Mouse (Mus musculus) testis, postnatal 10 days (tissue): ENCODE measurements around the gene Arl15.

ENCODE experiments used
- DNase-seq: peaks from one replicate; pipeline ENCODE4 v3.0.0; 2021; ENCODE audit warnings: low spot score

Arl15 gene

DNA sequence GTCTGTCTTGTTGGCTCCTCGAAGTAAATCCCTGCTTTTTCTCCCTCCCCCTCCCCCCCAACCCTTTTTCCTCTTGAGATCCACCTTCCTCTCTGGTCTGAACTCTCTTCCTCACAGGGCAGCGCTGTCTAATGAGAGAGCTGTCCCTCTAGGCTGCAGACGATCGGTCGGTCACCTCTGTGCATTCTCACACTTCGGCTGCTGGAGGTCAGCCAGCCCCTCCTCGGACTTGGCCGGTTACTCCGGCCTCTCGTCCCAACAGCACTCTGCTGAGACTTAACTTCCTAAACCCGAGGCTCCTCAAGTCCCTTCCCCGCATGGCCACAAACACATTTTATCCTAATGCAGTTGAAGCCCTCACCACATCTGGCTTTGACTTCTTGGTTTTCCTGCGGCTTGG lies 77.5 kb downstream of the Arl15 start:
- DNase-seq: peak; percentile 71

DNA sequence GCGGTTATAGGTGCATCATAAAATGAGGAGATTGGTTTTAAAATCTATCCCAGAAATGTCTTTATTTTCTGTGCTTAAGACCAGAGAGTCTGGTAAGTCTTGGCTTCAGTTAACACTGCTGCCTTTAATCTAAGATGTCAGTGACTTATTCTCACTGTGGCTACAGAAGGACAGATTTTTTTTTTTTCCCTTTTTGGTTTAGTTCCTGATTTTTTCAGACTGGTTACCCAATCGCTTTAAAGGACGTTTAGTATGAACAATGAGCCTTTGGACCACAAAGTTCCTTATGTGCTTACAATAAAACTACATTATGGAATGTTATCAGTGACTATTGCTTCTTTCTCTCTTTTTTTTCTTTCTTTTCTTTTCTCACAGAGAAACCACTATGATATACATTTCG lies 81.4 kb downstream of the Arl15 start:
- DNase-seq: no peak

DNA sequence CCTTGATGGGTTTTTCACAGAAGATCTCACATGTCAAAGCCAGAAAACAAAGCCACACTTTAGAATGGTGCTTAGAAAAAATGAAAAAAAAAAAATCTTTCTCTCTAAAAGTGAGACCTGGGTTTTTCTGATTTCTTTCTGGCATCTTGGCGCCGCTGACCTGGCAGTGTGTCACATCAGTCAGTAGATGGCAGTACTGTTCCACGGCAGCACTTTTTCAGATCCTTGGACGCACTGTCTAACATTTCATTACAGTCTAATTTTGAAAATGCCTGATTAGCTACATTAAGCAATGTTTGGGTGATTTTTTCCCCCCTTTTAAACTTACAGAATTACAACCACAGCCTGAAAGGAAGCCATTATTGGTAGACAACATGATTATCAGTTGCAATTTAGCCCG lies 83.1 kb downstream of the Arl15 start:
- DNase-seq: peak; percentile 73

DNA sequence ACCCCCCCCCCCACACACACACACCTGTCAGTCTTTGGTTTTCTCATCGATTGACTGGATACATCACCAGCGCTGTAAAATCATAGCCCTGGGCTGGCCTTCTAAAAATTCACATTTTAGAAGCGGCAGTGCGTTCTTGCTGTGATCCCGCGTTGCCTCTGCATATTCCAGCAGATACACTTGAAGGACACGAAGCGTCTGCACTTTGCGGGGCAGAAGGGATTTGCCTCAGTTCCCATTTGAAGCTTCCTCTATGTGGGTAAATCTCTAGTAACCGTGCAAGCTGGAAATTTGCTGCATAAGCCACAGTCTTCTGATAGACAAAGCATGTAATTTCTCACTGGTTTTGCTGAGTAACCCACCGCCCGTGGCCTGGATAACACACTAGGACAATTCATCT lies 84.3 kb downstream of the Arl15 start:
- DNase-seq: no peak

DNA sequence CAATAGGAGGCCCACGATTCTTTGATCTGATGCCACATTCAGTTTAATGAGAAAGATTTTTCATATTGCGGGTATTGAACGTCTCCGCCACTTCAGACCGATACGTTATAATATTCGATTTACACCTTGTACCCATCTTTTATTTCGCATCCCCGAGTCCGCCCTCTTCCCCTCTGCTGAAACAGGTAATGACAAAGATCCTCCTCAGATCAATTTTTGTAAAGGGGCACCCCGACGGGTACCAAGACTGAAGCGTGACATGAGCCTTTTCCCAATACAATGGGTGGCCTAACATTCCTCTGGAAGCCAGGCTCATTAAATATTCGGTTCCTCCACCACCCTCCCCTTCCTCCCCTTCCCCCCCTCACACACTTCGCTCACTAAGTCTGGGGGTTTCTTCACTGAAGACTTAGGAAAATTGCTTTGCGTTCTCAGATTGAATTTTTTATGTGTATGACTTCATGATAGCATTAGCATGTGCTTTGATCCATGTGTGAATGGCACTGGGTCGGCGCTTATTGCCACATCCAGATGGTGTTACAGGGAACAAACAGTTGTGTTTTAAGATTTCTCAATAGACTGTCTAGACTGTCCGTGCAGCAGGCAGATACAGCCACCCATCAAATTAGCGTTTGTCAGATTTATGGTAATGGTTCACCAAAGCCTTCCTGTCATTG lies 85.5 kb downstream of the Arl15 start:
- no peak for DNase-seq

DNA sequence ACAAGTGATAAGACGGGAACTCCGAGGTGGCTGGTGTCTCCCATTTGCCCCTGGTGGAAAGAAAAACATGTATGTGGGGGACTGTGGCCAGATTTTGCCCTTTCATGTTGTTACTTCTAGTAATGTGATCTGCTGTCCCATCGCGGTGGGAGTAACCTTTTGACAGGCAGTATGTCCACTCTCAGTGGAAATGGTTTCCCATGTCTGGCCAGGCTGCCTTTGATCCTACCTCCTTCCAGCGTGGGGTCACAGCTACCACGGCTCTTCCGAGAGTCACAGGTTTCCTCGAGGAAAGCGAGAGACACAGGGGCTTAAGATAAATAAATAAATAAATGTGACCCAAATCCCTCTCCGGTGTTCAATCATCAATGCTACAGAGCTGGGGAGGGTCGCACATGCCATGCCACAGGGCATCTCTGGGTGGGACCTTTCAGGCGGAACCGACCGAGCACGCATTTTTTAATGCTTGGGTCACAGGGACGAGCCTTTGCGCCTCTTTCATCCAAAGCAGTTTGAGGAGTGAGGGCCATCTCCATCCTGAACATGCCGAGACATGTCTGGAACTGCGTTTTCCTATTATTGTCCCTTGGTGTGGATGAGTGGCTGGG lies 86.4 kb downstream of the Arl15 start:
- no peak for DNase-seq

DNA sequence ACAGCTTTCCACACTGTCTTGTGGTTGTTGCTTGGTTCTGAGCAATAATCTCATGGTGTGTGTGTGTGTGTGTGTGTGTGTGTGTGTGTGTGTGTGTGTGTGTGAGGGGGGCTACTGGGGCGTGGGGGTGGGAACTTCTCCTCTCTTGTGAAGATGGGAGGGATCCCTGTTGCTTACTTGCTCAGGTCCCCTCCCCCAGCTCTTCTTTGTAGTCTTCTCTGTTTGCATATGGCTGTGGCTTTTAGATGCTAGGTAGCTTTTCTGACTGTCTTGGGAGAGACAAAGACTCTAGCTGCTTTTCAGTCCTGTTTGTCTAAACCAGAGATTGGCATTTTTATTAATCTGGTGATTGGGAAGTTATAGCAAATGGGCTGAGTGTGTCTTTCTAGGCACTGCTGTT lies 88.7 kb downstream of the Arl15 start:
- DNase-seq: no peak

DNA sequence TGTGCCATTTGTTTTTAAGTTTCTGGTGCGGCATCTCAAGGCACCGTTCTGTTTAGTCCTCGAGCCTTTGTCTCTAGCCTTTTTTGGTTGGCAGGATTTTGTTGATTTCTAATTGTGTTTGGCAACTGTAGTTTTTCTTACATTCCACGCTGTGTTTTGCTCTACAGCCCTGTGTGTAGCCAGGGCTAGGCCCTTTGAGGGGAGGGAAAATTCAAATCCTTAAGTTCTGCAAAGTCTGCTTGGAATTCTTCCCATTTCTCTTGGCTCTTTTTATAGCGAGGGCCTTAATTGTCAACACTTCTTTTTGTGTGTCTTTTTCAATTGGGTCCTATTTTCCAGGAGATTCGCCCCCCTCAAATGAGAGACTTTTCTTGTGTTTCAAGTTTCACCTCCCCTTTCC lies 92.8 kb downstream of the Arl15 start:
- no peak for DNase-seq

DNA sequence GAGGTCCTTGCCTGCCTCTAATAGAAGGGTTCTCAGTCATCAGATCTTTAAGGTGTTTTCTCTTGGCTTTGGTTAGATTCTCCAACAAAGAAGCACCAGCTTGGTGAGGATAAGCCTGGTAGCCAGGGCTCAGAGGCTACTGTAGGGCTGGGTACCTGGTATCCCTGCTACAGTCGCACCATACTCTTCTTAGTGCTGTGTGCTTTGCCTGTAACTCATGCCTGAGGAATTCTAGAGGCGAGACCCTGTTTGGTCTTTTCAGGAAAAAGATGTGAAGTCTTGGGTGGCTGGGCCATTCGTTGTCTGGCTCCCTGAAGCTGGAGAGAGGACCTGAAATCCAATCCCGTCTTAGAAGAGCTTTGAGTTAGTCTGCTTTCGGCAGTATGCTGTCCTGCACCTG lies 93.8 kb downstream of the Arl15 start:
- DNase-seq: no peak

DNA sequence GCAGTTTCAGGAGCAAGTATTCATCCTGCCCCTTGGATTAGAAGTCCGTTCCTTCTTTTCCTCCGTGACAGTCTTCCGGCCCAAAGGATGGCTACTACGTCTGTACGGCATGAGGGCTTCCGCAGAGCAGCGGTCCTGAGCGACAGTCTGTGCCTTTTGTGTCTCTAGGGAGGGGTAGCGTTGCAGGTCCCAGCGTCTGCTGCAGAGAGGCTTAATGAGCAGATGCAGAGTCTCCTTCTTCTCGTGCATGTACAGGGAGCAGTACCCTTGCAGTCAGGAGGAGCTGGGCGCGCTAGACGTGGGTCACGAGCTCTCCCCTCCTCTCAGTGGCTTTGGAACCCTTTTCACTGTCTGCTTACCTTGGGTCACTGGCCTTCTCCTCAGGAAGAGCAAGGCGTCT lies 94.4 kb downstream of the Arl15 start:
- no peak for DNase-seq

DNA sequence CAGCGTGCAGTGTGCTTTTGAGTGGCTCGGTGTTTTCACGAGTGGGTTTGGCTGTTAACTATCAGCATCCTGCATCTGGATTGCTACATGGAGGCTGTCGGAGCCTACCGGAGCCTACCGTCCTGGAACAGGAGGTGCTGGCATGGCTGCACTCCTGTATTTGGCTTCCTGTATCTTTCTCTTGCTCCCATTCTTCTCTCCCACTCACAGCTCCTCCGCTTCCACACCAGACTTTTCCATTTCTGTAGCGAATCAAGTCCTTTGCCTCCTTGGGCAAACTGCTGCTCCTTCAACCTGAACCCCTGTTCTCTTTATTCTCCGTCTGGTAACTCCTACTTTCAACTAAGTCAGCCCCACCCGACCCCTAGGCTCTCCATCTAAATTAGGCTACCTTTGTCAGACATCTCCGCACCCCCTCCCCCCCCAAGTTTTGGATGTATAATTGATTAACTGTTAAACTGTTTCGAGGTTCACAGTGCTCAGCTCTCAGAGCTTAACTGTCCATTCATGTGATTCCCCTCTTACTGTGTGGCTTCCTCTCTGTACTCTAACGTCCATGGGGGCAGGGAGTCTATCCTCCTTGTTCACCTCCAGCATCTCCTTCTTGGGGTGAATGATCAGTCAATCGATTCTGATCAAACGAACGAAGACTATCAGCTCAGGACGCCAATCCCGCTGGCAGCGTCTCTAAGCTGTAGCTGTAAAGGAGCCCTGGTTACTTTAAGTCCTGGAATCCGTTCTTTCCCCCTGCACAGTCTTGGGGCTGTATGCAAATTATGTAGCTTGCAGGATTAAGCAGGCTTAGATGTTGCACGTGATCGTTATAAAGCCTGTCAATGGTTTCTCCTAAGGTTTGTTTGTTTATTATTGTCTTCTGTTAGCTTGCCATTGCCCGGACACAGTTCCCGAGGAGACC lies 95.1 kb downstream of the Arl15 start:
- DNase-seq: no peak

DNA sequence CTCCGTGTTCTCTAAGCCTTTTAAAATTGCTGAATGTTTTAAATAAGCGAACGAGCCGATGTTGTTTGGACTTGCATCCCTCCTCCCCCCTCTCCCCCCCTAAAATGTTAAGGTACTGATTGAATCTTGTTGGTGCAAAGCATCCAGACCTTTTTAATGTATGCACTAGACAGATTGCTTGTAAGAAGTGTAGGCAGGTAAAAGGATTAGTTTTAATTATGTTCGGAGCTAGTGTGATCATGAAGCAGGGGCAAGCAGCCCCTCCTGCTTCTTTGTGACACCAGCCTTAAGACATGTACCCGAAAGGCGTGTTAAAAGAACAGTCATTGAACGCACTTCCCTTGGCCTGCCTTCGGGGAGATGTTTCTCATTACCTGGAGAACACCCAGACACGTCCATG lies 102.4 kb downstream of the Arl15 start:
- no peak for DNase-seq

DNA sequence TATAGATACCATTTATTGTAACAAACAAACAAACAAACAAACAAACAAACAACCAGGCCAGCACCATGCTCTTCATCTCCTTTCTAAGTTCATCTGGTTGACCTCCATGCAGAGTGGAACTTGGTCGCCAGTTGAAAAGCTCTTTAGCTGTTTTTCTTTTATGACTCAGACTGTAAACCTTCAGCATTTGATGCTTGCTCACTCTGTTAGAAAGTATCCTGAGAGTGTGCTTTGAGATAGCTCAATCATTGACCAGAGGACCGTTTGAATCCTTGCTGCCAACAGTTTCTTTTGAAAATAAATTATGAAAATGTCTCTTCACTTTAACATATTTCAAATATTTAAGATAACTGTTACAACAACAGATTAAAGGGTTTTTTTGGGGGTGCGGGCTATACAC lies 103.2 kb downstream of the Arl15 start:
- DNase-seq: no peak

DNA sequence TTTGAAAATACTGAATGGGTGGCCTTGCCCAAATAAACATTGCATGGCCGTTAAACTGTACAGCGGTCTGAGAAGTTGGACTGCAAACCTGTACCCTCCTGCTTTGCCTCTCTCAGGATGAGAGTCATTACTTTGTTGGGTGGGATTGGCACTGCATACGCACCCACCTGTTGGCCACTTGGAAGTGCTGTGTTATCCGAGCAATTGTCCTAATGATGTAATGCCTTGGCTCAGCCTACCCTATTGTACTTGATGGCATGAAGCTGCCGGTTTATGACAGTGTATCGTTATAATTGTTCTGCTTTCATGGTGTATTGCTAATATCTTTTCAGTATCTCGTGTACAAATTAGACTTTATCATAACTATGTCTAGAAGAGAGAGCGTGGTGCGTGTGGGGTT lies 103.6 kb downstream of the Arl15 start:
- no peak for DNase-seq

DNA sequence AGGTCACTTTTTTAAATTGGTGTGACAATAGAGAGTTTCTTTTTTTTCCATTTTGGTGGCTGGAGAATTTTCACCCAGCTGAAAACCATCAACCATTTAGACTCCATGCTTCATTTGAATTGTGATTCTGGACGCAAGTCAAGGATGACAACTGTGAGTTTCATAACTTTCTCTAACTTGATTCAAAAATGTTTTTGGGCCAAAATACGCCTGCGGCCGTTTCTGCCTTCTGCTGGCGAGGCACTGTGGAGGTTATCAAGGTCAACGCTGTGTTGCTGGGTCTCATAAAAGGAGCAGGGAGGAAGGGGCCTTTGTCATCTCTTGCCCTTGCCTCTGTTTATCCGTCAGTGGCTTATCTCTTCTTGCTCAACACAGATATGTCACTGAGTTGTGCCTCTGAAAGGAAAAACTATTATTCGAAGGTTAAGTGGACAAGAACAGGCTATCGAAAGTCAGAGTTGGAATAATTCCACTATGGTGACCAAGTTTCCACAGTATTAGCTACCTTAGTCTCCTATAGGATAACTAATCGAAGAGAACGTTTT lies 106.8 kb downstream of the Arl15 start:
- no peak for DNase-seq

DNA sequence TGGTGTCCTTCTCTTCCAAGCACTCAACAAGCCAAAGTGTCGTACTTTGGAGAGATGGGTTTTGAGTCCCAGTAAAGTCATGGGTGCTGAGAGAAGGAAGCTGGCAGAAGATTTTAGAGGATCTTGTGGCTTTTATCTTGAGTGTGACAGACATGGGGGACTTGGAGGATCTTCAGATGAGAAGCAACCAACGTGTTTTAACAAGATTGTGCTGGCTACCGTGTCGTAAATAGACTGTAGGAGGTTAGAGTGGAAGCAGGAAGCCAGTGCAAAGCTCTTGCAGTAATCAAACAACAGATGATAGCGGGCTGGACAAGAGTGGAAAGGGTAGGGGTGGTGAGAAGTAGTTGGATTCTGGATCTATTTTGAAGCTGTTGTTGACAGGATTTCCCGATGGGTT lies 109.0 kb downstream of the Arl15 start:
- no peak for DNase-seq

DNA sequence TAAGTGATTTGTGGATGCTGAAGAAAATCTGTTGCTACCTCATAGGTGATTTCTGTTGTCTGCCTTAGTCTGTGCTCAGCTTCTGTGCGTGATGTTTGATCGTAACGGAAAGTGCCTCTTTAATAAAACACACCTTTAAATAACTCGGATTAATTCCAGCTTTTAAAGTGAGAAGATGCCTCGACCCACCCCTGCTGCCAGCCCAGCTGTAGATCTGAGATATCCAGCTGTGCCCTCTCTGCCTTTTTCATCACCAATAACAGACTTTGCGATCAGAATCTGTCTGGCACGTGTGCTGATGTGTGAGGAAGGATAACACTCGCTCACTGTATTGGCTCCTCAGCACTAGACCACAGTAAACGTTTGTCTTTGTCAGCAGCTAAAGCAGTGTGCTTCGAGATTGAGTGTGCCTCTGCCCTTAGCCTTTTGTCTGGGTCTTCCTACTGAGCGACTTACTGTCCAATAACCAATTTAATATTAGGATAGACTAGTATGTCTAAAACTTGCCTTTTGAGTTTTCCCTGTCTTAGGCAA lies 117.7 kb downstream of the Arl15 start:
- DNase-seq: no peak

DNA sequence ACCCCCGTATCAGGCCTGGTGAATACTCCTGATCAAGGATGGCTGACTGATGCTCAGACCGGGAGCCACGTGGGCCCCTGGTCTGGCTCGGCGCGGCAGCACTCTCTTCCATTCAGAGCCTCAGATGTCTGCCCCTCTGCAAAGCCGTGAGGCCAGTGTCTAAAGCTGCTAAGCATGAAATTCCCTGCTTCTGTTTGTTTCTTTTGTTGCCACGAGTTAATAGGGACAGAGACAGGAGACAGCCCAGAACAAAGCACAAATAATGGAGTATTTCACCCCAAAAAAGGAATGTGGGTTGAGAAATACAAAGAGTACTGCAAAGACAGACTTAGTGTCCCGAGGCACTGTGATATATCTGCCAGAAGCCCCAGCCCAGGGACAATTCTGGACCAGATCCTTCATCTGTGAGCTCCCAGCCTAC lies 120.3 kb downstream of the Arl15 start:
- DNase-seq: no peak

DNA sequence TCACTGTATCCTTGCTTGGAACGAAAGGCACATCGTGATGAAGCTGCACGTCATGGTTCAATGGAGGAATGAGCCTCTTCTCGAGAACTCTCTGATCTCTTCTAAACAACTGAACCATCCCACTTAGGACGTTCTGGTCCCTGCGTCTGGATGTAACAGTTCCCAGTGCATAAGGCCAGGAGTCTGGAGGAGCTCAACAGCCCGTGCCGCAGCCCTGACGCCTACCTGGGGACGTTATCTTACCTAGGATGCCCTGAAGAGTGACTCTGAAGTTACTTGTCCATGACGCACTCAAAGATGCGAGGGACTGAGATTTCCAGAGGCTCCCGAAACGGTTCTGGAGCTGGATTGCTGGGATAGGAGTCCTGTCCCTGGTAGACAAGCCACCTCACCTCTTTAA lies 121.4 kb downstream of the Arl15 start:
- no peak for DNase-seq

DNA sequence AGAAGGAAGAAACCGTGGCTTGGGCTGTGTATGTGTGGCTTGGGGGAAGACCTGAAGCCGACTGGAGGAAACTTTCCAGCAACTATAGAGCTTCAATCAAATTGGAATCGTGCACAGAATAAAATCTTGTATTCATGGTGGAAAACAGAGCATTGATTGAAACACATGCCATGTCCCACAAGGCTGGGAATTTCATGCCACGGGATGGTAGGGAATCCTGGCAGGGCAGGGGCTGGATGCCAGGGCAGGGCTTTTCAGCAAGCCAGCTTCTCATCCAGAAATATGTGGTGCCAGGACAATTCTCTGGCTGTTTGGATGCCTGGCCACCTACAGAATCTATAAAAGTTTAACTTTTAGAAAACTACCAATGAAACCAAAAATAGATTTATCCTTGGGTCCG lies 122.5 kb downstream of the Arl15 start:
- no peak for DNase-seq

DNA sequence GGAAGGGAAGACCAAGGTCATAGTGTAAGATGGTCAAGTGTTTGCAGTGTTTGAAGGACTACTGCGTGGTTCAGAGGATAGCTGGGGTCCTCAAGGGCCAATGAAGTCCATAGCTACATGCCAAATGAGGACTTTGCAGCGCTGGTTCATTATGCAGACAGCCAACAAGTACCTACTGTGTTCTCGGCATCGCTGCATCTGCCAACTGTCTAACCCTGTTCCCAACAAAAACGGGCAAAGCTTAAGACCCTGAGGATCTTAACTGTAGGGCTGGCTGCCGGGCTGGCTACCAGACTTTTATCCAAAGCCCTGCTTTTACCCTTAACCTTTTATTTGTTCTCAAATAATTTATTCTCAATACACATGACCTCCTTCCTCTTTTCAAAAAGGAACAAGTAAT lies 123.1 kb downstream of the Arl15 start:
- no peak for DNase-seq

DNA sequence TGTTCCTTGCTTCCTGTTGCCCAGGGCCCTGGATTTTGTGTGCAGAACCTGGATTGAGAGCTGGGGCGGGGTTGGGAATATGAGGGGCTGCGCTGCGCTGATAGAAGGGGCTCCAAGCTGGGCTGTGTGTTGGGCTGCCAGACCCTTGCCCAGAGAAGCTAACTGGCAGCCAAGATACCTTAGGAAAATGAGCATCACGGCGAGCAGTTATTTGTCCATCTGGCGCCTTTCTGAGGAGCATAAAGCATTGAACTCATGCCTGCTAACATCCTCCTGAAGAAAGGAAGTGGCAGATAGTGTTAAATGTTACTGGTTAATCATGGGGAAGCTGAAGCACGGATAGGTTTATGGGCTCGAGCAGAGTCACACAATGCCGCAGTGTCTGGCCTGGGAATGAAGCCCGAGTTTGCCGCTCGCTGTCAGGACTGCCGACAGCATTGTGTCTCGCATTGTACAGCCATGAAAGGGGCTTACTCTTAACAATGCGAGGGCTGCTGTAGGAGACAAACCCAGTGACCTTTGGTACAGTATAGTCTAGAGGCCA lies 123.6 kb downstream of the Arl15 start:
- no peak for DNase-seq
